Mouse (Mus musculus) intestine, postnatal 0 days (tissue): ENCODE data around the gene 2610507B11Rik. TPM values are rescaled to one million over a fixed set of nuclear protein-coding genes. Genes with fewer than 3 reads are reported as not detected.
A peak's percentile ranks its signal among the peaks of the same experiment; 100 is the strongest.

Source experiments
- ATAC-seq: fragments of 200-750 bp; cut with Nextera tagmentation; 2 replicates; pipeline ENCODE4 v1.8.0; 2017; ENCODE audit warnings: mild to moderate bottlenecking, moderate TSS enrichment, moderate library complexity
- H3K27ac ChIP-seq: fragments of 300-500 bp; sonication (generic); 2 replicates; pipeline ENCODE4 v1.5.1; 2014; ENCODE audit warnings: mild to moderate bottlenecking, low read depth, low read length, moderate library complexity
- H3K27me3 ChIP-seq: fragments of 300-500 bp; sonication (generic); replicated peaks from 2 replicates; pipeline ENCODE4 v1.6.1; 2014; ENCODE audit warnings: low read length, mixed read lengths; ENCODE audit not compliant: control insufficient read depth, insufficient read depth
- H3K36me3 ChIP-seq: fragments of 300-500 bp; sonication (generic); 2 replicates; pipeline ENCODE4 v1.6.1; 2014; ENCODE audit warnings: mild to moderate bottlenecking, moderate library complexity; ENCODE audit not compliant: control insufficient read depth, insufficient read depth
- H3K4me1 ChIP-seq: fragments of 300-500 bp; sonication (generic); replicated peaks from 2 replicates; pipeline ENCODE4 v1.6.1; 2014; ENCODE audit warnings: antibody characterized with exemption, low read length, mixed read lengths; ENCODE audit not compliant: control insufficient read depth, insufficient read depth
- H3K4me2 ChIP-seq: fragments of 300-500 bp; sonication (generic); replicated peaks from 2 replicates; pipeline ENCODE4 v1.6.1; 2014; ENCODE audit warnings: low read depth, mild to moderate bottlenecking, moderate library complexity
- H3K4me3 ChIP-seq: fragments of 300-500 bp; sonication (generic); 2 replicates; pipeline ENCODE4 v1.5.1; 2014; ENCODE audit warnings: low read depth, low read length
- H3K9ac ChIP-seq: fragments of 300-500 bp; sonication (generic); 2 replicates; pipeline ENCODE4 v1.6.1; 2014; ENCODE audit warnings: mild to moderate bottlenecking, low read depth, low read length
- H3K9me3 ChIP-seq: fragments of 300-500 bp; sonication (generic); 2 replicates; pipeline ENCODE4 v1.6.1; 2016; ENCODE audit warnings: mixed run types; ENCODE audit not compliant: control insufficient read depth
- CTCF ChIP-seq: sonication (generic); IDR thresholded peaks from 2 replicates; pipeline ENCODE4 v1.5.1; 2016; ENCODE audit warnings: low read depth, mild to moderate bottlenecking, control low read depth, antibody characterized with exemption, moderate library complexity
- WGBS: fragments of 180-500 bp; shearing (Covaris S2); extraction: QIAGEN DNeasy Blood & Tissue Kit; methylation state at CpG from one replicate; pipeline ENCODE4 v1.1.7; 2014; 5-methylcytosine and 5-hydroxymethylcytosine counted together
- polyA plus RNA-seq: library from polyadenylated mRNA; unstranded; fragments of >200 nt; fragmentation: Nextera tagmentation; extraction: Ambion mirVana; gene quantifications from 2 replicates; pipeline ENCODE4 v1.2.1, GENCODE M21; 2015

2610507B11Rik gene
- polyA plus RNA-seq, 1 experiment from 2014 or later = 49.9 TPM

DNA sequence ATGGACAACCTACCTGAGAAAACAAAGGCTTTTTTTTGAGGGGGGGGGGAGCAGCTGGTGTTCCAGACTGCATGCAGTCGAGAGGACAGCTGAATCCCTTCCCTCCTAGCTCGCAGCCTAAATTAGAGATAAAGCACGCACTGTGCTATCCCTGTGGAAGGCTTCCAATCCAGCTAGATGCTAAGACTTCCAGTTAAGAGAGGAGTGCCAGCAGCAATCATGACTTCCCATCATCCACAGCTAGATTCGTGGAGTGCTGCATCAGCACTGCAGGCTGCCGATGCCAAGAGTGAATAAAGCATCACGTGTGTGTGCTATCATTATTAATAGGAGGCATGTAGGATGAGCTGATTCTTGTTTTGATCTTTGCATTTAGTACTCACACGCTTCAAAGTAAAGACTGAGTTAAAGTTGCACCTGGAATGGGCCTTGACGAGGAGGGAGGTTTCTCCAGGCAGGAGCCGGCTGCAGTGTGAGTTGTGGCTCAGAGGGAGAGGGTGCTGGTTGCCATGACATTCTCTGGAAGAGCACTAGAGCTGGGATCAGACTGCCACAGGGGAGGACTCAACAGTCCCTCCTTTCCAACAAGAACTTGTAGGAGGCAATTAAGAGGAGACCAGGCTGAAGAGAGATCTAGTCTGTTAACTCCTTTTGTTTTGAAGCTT lies 21.2 kb upstream of the 2610507B11Rik start:
- Histone ChIP-seq H3K9me3 (no peaks in the 10 kb centered on the region), H3K4me1 (peaks cover 5% of the 10 kb centered on the region), H3K4me3 (no peak overlapping the region), H3K27me3 (no peaks in the 10 kb centered on the region), H3K27ac (no peak overlapping the region), H3K9ac (no peak overlapping the region), H3K36me3 (peaks cover 13% of the 10 kb centered on the region), H3K4me2 (no peak overlapping the region)
- TF ChIP-seq CTCF = no peak
- WGBS = 84% methylated on average over 9 of the region's 9 CpGs
- ATAC-seq = no peak

DNA sequence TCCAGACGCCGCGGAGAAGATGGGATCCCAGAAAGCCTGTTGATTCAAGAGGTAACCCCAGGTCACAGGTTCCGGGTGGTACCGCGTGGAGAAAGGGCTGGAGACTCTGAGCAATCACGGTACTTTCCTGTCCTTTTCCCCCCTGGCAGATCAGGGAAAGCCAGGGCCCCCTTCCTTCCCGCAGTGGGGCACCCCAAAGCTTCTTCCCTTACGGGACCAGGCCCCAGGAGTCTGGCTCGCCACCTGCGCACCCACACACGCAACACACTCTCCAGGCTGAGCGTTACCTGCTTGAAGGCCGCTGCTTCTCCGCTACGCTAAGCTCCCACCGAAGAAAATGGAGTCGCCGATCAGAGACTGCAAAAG lies 16.3 kb upstream of the 2610507B11Rik start:
- TF ChIP-seq CTCF = no peak
- H3K27me3 ChIP-seq = no peaks in the 10 kb centered on the region
- H3K9ac ChIP-seq = peak overlapping the region; percentile 82
- H3K4me3 ChIP-seq = peak overlapping the region; percentile 72
- peak overlapping the region; percentile 93 for H3K27ac ChIP-seq
- peak; percentile 5 for ATAC-seq
- WGBS = under 1% methylated on average over 19 of the region's 19 CpGs
- H3K4me2 ChIP-seq = peak overlapping the region; percentile 72
- peaks cover 5% of the 10 kb centered on the region for H3K4me1 ChIP-seq
- peaks cover 16% of the 10 kb centered on the region for H3K36me3 ChIP-seq
- no peaks in the 10 kb centered on the region for H3K9me3 ChIP-seq

DNA sequence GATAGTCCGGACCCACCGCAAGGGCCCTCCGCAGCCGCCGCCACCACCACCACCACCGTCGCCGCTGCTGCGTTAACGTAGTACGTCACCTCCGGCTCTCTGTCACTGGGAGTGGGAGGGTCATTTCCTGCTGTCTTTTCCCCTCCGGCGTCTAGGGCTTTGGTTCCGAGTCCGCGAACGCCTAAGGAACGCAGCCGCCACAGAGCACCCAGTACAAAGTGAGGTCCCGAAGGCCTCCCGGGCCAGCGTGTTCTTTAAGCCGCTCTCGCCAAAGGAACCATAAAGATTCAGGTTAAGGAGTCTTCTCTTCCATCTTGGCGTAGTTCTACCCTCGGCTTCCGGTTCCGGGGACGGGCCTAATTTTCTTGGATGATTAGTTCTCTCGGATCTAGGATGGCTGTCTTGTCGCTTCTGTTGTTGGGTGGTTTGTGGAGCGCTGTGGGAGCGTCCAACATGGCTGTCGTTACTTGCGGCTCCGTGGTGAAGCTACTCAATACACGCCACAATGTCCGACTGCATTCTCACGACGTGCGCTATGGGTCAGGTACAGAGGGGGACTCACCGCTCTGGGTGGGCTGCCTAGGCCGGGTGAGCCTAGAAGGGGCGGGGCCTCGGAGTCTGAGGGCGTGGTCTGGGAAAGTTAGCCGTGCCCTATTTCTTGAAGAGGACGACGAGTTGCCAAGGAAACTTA lies 15.8 kb upstream of the 2610507B11Rik start, which contains the start of the genes Sdf2 and Supt6:
TSS of gene Sdf2 (plus strand) at position 120 of the 691 bp plus-strand sequence.
TSS of gene Supt6 (minus strand) at position 361 of the 691 bp plus-strand sequence.
- Histone ChIP-seq H3K4me3 (peak within 1 kb of the TSS; percentile 72), H3K27ac (peak within 1 kb of the TSS; percentile 93), H3K36me3 (peaks cover 13% of the 10 kb centered on the region), H3K9me3 (no peaks in the 10 kb centered on the region), H3K9ac (peak within 1 kb of the TSS; percentile 82), H3K4me1 (peaks cover 5% of the 10 kb centered on the region), H3K4me2 (peak within 1 kb of the TSS; percentile 72), H3K27me3 (no peaks in the 10 kb centered on the region)
- no peak for TF ChIP-seq CTCF
- peak; percentile 87 for ATAC-seq
- WGBS = under 1% methylated on average over 50 of the region's 50 CpGs

DNA sequence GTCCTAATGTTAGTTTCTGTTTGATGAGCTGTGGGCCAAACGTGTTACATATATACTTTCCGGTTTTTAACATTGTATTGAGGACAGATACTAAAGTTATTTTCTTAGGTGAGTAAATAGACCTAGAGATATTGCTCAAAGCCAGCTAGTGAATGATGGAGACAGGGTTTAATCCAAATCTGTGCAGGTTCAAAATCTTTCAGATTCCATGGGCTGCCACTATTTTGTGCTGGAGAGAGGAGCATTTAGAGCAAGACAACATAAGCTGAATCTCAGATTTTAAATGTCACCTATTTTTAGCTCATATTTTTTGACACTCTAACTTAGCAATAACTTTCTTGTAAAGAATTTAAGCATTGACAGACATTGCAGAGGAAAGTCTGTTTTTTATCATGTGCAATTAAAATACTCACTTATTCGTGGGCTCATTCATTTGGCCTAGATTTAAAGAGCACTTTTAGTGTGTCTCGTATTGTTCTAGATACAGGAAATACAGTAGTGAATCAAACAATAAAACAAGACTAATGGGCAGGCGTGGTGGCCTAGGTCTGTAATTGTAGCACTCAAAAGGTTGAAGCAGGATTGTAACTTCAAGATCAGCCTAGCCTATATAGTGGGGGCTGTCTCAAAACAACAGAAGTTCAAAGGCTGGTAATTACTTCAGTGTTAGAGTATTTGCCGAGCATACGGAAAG lies 15.1 kb upstream of the 2610507B11Rik start:
- no peak for TF ChIP-seq CTCF

DNA sequence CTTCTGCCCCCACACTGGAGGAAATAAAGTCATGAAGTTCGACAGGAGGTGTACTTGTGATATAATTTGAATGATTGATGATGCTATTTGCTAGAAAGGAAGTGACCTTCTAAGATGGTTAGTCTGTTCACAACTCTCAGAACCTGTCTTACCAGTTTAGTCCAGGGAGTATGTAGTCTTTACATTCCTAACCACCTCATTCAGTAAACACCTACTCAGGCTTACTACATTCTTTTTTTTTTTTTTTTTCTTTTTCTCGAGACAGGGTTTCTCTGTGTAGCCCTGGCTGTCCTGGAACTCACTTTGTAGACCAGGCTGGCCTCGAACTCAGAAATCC lies 14.6 kb upstream of the 2610507B11Rik start:
- Histone ChIP-seq H3K27me3 (no peaks in the 10 kb centered on the region), H3K4me3 (peak overlapping the region; percentile 72; the same call in 1 of the 2 replicates), H3K4me2 (peak overlapping the region; percentile 72), H3K9me3 (no peaks in the 10 kb centered on the region), H3K4me1 (peaks cover 5% of the 10 kb centered on the region), H3K36me3 (peaks cover 17% of the 10 kb centered on the region; the same call in 1 of the 2 replicates), H3K27ac (no peak overlapping the region), H3K9ac (0 out of 2 replicates have a peak overlapping the region, but pooled peaks have one; percentile 1)
- TF ChIP-seq CTCF = no peak
- WGBS = 24% methylated on average over 3 of the region's 3 CpGs
- ATAC-seq = 0 out of 2 replicates have a peak, but pooled peaks have one; percentile 17

More for the DNA sequence above, 15.1 kb upstream of the 2610507B11Rik start:
- Histone ChIP-seq H3K36me3 (peaks cover 14% of the 10 kb centered on the region; the same call in 1 of the 2 replicates), H3K9me3 (no peaks in the 10 kb centered on the region), H3K9ac (peak overlapping the region; percentile 82; the same call in 1 of the 2 replicates), H3K27me3 (no peaks in the 10 kb centered on the region), H3K27ac (peak overlapping the region; percentile 93), H3K4me2 (peak overlapping the region; percentile 72), H3K4me3 (peak overlapping the region; percentile 72), H3K4me1 (peaks cover 5% of the 10 kb centered on the region)
- no peak for ATAC-seq
- 21% methylated on average over 7 of the region's 7 CpGs for WGBS

DNA sequence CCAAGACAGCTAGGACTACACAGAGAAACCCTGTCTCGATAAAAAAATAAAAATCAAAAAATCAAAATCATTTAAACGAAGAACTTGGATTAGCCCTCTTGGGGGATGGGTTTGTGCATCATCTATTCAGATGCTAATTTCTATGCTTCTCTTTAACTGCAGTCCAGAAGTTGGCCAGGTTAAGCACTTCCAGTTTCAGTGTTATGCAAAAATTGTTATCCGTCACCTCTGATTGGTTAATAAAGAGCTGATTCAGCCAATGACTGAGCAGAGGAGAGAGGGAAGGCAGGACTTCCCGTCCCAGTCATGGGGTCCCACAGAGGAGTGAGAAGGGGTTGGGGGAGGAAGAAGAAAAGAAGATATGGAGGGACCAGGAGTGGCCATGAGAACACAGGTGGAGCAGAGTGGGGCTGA lies 13.8 kb upstream of the 2610507B11Rik start:
- Histone ChIP-seq H3K4me1 (peaks cover 5% of the 10 kb centered on the region), H3K9ac (no peak overlapping the region), H3K9me3 (no peaks in the 10 kb centered on the region), H3K36me3 (peaks cover 21% of the 10 kb centered on the region; the same call in 1 of the 2 replicates), H3K27ac (no peak overlapping the region), H3K4me3 (no peak overlapping the region), H3K27me3 (no peaks in the 10 kb centered on the region), H3K4me2 (no peak overlapping the region)
- TF ChIP-seq CTCF = no peak
- 64% methylated on average over 4 of the region's 4 CpGs for WGBS
- ATAC-seq = no peak
